Mouse (Mus musculus) ES-E14 (cell line): ENCODE measurements around the gene Hsd17b14.

Experiments used
- HCFC1 ChIP-seq: IDR thresholded peaks from 2 replicates; pipeline ENCODE4 v1.6.1; 2012; ENCODE audit warnings: low read length, inconsistent platforms, borderline replicate concordance; ENCODE audit not compliant: insufficient read depth
- MAFK ChIP-seq: IDR thresholded peaks from 2 replicates; pipeline ENCODE4 v1.6.1; 2014; ENCODE audit warnings: mild to moderate bottlenecking, low read depth, low read length, inconsistent platforms; ENCODE audit not compliant: insufficient read depth
- ZNF384 ChIP-seq: IDR thresholded peaks from 2 replicates; pipeline ENCODE4 v1.6.1; 2012; ENCODE audit warnings: low read depth, low read length, inconsistent platforms

DNA sequence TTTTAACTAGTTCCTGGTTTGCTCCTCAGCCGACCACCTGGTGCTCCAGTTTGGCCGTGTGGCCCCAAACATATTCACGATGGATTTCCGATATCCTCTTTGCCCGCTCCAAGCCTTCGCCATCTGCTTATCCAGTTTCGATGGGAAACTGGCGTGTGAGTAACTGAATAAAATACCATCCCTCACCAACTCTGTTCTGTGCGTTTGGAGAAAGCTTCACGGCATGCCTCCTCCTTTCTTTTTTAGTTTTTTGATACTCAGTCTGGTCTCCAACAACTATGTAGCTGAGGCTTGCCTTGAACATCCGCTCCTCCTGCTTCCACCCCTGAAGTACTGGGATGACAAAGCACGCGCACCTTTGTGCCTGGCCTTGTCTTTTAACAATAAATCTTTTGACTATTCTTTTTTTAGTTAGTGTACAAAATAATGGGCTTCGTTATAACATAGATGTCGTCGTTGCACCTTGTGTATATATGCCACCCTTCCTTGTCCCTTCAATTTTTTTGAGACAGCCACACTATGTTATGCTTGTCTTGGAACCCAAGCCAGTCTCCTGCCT is 32.4 kb upstream of the Hsd17b14 start:
- TF ChIP-seq HCFC1 (no peak), MAFK (no peak), ZNF384 (no peak)
